Mouse (Mus musculus) bone marrow, adult 2 months (tissue): ENCODE results near the gene Abi3. TPM values are rescaled to one million over a fixed set of nuclear protein-coding genes. Genes with fewer than 3 reads are reported as not detected.
A peak's percentile ranks its signal among the peaks of the same experiment; 100 is the strongest.

Experiments
- H3K27ac ChIP-seq: fragments of 200-500 bp; 2 replicates; pipeline ENCODE4 v1.5.1; 2012; ENCODE audit warnings: low read depth, mild to moderate bottlenecking, control low read depth, inconsistent platforms, low read length; ENCODE audit not compliant: control insufficient read depth, poor library complexity, insufficient read depth
- H3K4me1 ChIP-seq: fragments of 200-500 bp; 2 replicates; pipeline ENCODE4 v1.6.1; 2011; ENCODE audit warnings: low read length; ENCODE audit not compliant: control insufficient read depth, insufficient read depth
- H3K4me3 ChIP-seq: fragments of 200-500 bp; replicated peaks from 2 replicates; pipeline ENCODE3; 2011; ENCODE audit warnings: mild to moderate bottlenecking, low read depth, low read length, control low read depth; ENCODE audit not compliant: control insufficient read depth
- CTCF ChIP-seq: fragments of 200-500 bp; IDR thresholded peaks from 2 replicates; pipeline ENCODE4 v1.5.1; 2011; ENCODE audit warnings: low read length, control low read depth; ENCODE audit not compliant: control insufficient read depth, insufficient read depth
- POLR2A ChIP-seq: fragments of 200-500 bp; IDR thresholded peaks from 2 replicates; pipeline ENCODE4 v1.6.1; 2011; ENCODE audit warnings: low read depth, mild to moderate bottlenecking, control low read depth, low read length, borderline replicate concordance; ENCODE audit not compliant: control insufficient read depth
- WGBS: fragments of 180-500 bp; shearing (Covaris S2); methylation state at CpG from one replicate; pipeline ENCODE4 v1.1.7; 2018; 5-methylcytosine and 5-hydroxymethylcytosine counted together
- polyA plus RNA-seq: library from polyadenylated mRNA; stranded (reverse); fragments of >200 nt; gene quantifications from 2 replicates; pipeline ENCODE4 v1.2.4, GENCODE M21; 2011; ENCODE audit warnings: low replicate concordance; ENCODE audit not compliant: missing spikeins, insufficient read depth, insufficient read length

The Abi3 gene
- polyA plus RNA-seq, 1 experiment = 39.0 TPM

- TF ChIP-seq POLR2A (no peak), CTCF (no peak)
- H3K4me1 ChIP-seq = peaks cover 15% of the 10 kb centered on the region
- peak overlapping the region; percentile 27; the same call in 1 of the 2 replicates for H3K27ac ChIP-seq
- peak overlapping the region; percentile 4 for H3K4me3 ChIP-seq
- 26% methylated on average over 5 of the region's 5 CpGs for WGBS
Observed at GRCm38 (mm10) chr11:95842953-95843352, 677 bp upstream of the Abi3 start.

- WGBS = 13% methylated on average over 10 of the region's 10 CpGs
- TF ChIP-seq POLR2A (no peak), CTCF (no peak)
- peak overlapping the region; percentile 53 for H3K27ac ChIP-seq
- peak overlapping the region; percentile 71 for H3K4me3 ChIP-seq
- H3K4me1 ChIP-seq = peaks cover 17% of the 10 kb centered on the region
Observed at GRCm38 (mm10) chr11:95841498-95841830, 812 bp downstream of the Abi3 start.

DNA sequence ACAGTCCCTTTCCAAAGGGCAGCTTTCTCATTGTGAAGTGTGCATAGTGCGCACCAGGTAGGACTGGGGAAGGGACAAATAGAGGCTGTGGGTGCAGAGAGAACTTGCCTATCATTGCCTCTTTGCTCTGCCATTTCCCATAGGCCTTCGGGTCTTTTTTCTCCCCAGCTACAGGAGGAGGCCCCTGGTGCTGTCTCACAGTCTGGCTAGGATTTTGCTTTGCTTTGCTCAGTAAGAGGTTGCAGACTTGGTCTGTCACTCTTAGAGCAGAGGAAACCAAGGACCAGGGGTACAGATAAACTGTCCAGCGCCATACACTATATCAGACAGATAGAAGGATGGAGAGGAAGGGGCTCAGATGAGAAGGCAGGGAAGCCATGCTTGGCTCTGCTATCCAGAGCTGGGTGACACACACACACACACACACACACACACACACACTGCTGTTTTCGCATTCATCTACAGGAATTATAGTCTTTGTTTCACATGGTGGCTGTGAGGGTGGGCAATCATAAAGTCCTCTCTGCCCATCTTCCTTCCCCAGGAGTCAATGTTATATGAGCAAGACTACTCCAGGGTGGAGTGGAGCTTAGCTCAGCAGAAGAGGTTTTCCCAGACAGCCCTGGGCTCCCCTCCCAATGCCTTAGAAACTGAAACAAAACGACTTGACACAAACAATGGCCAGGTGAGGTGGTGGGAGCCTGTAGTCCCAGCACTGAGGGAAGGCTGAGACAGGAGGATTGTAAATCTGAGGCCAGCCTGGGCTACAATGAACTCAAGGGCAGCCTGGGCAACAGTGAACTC is 1.4 kb downstream of the Abi3 start:
- Histone ChIP-seq H3K4me3 (peak overlapping the region; percentile 71), H3K4me1 (peaks cover 17% of the 10 kb centered on the region), H3K27ac (peak overlapping the region; percentile 53)
- TF ChIP-seq POLR2A (no peak), CTCF (no peak)
- WGBS = 42% methylated on average over 5 of the region's 5 CpGs

GRCm38 (mm10) chr11:95838999-95839868 is 3.0 kb downstream of the Abi3 start:
- 65% methylated on average over 8 of the region's 8 CpGs for WGBS
- TF ChIP-seq CTCF (no peak), POLR2A (no peak)
- H3K4me3 ChIP-seq = no peak overlapping the region
- peaks cover 23% of the 10 kb centered on the region for H3K4me1 ChIP-seq
- H3K27ac ChIP-seq = peak overlapping the region; percentile 30

DNA sequence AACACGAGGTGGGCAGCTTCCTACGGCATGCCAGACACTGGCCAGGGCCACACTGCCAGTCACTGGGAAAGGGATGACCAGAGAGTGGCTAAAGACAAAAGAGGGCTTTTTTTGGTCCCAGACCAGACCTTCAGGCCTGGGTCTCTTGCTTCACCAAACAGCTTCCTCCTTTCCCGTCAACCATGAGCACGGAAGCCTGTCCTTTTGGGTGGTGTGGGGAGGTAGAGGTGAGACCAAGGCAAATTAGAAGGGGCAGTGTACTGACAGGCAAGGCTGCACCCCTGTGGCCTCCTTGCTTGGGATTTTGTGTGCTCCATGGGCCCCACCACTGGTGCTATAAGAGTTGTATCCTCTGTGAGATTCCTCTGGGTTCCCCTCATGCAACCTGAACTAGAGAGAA is 3.7 kb downstream of the Abi3 start:
- no peak for TF ChIP-seq CTCF
- no peak for TF ChIP-seq POLR2A
- Histone ChIP-seq H3K27ac (0 out of 2 replicates have a peak overlapping the region, but pooled peaks have one; percentile 15), H3K4me1 (peaks cover 23% of the 10 kb centered on the region), H3K4me3 (no peak overlapping the region)
- 27% methylated on average over 4 of the region's 4 CpGs for WGBS

- WGBS = 84% methylated on average over 10 of the region's 10 CpGs
- H3K4me3 ChIP-seq = no peak within 1 kb of the TSS
- no peak for TF ChIP-seq POLR2A
- peaks cover 18% of the 10 kb centered on the region for H3K4me1 ChIP-seq
- H3K27ac ChIP-seq = no peak within 1 kb of the TSS
Observed at GRCm38 (mm10) chr11:95837059-95837458, 5.2 kb downstream of the Abi3 start, which contains the start of gene Gngt2. Gene Gngt2 (plus strand): TSS chr11:95837216.

- Histone ChIP-seq H3K27ac (no peak overlapping the region), H3K4me1 (peaks cover 18% of the 10 kb centered on the region), H3K4me3 (no peak overlapping the region)
- 74% methylated on average over 6 of the region's 6 CpGs for WGBS
- TF ChIP-seq POLR2A (no peak), CTCF (no peak)
Observed at GRCm38 (mm10) chr11:95836433-95836832, 5.8 kb downstream of the Abi3 start.

GRCm38 (mm10) chr11:95835832-95836231 is 6.4 kb downstream of the Abi3 start:
- Histone ChIP-seq H3K4me3 (no peak overlapping the region), H3K4me1 (peaks cover 18% of the 10 kb centered on the region), H3K27ac (peak overlapping the region; percentile 31; the same call in 1 of the 2 replicates)
- 34% methylated on average over 6 of the region's 6 CpGs for WGBS
- no peak for TF ChIP-seq CTCF
- 0 out of 2 replicates have a peak, but pooled peaks have one; percentile 0 for TF ChIP-seq POLR2A
